Mouse (Mus musculus) forebrain, embryonic 10.5 days (tissue): ENCODE measurements at regions not wholly inside any gene's neighbourhood (a gene's known extent, or its start where the extent isn't known, plus 50 kb on each side); places are given as distances from the start of the nearest gene placed in this dataset.
A peak's percentile ranks its signal among the peaks of the same experiment; 100 is the strongest.

Source experiments
- DNase-seq: peaks from one replicate; pipeline ENCODE4 v3.0.0-alpha.2; 2017; ENCODE audit warnings: low spot score; ENCODE audit errors: extremely low spot score
- H3K27ac ChIP-seq: fragments of 300-500 bp; sonication (generic); 2 replicates; pipeline ENCODE4 v1.5.1; 2016; ENCODE audit warnings: mild to moderate bottlenecking
- H3K27me3 ChIP-seq: fragments of 300-500 bp; sonication (generic); 2 replicates; pipeline ENCODE4 v1.6.1; 2016; ENCODE audit warnings: mild to moderate bottlenecking; ENCODE audit not compliant: poor library complexity, severe bottlenecking
- H3K36me3 ChIP-seq: fragments of 300-500 bp; sonication (generic); replicated peaks from 2 replicates; pipeline ENCODE4 v1.6.1; 2016; ENCODE audit warnings: mild to moderate bottlenecking, moderate library complexity
- H3K4me1 ChIP-seq: fragments of 300-500 bp; sonication (generic); 2 replicates; pipeline ENCODE4 v1.6.1; 2016
- H3K4me3 ChIP-seq: fragments of 300-500 bp; sonication (generic); 2 replicates; pipeline ENCODE4 v1.5.1; 2016; ENCODE audit warnings: mild to moderate bottlenecking, moderate library complexity
- H3K9me3 ChIP-seq: fragments of 300-500 bp; sonication (generic); 2 replicates; pipeline ENCODE4 v1.6.1; 2016; ENCODE audit warnings: mild to moderate bottlenecking, moderate library complexity
- WGBS: fragments of 180-500 bp; shearing (Covaris S2); methylation state at CpG from one replicate; pipeline ENCODE4 v1.1.7; 2016; 5-methylcytosine and 5-hydroxymethylcytosine counted together

DNA sequence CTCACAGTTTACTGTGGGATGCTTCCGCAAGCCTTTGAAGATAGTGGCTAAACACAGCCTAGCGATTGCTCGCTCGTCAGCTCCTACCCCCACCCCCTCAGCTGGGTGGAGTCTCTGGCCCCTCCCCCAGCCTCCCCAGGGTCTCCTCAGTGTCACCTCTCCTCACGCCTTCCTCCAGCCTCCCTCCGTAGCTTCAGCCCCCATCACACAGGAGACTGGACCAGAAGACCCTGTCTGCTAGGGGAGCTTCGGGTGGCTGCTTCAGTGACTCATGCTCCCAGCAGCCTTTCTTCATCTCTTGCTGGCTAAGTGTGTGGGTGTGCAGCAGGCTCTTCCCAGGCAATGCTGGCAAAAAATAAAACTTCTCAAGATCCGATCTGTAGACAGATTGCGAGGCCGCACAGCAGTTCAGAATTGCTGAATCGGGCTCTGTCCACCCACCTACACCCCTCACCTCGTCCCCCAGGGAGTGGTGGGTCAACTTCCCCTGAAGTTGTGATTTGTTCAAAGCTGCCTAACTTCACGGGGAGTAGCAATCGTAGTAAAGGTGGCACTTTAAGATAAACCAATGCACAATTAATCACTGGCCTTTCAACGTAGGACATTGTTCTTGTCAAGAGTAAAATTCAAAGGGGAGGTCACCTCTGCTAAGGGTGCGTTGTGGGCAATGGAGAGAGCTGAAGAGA, 61.2 kb upstream of the Ankrd28 start:
- H3K27ac ChIP-seq = peak overlapping the region; percentile 82
- peaks cover 11% of the 10 kb centered on the region; the same call in 1 of the 2 replicates for H3K27me3 ChIP-seq

DNA sequence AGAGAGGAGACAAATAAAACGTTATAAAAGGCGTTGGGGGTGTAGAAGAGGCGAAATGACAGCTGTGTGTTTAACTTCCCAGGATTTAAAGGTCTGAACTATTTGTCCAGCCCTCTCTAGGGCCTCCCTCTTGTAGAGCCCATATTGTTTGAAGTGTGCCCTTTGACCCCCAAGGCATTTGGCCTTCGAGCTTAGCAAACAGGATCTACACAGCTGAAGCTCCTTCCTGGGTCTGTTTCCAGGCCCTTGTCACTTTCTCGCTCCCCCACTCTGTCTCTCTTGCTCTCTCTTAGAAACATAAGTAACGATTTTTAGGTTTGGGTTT, 61.7 kb upstream of the Ankrd28 start:
- WGBS = 4% methylated on average over 6 of the region's 6 CpGs
- Histone ChIP-seq H3K27me3 (peaks cover 11% of the 10 kb centered on the region; the same call in 1 of the 2 replicates), H3K27ac (peak overlapping the region; percentile 82)

More for the DNA sequence above, 61.2 kb upstream of the Ankrd28 start:
- Histone ChIP-seq H3K4me3 (peak overlapping the region; percentile 39), H3K4me1 (peaks cover 28% of the 10 kb centered on the region), H3K9me3 (no peaks in the 10 kb centered on the region), H3K36me3 (no peaks in the 10 kb centered on the region)
- WGBS = 5% methylated on average over 16 of the region's 16 CpGs
- peak; percentile 55 for DNase-seq

DNA sequence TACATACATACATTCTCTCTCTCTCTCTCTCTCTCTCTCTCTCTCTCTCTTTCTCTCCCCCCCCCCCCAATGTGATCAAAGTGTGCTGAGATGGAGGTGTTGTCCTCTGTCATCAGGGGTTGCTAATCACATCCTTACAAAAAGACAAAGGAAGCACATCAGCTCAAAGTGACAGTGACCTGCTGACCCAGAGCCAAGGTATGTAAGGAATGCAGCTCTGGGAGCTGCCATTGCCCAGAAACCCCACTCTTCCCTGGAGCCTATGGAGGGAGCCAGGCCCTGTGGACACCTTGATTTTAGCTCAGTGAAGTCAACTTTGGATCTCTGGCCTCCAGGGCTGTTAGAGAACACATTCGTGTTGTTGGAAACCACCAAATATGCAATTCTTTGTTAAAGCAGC, 66.0 kb upstream of the Ankrd28 start:
- Histone ChIP-seq H3K4me1 (peaks cover 43% of the 10 kb centered on the region), H3K27me3 (peaks cover 8% of the 10 kb centered on the region; the same call in 1 of the 2 replicates), H3K4me3 (no peak overlapping the region), H3K9me3 (no peaks in the 10 kb centered on the region), H3K36me3 (no peaks in the 10 kb centered on the region), H3K27ac (no peak overlapping the region)
- WGBS = 68% methylated on average over 1 of the region's 1 CpGs
- no peak for DNase-seq

More for the DNA sequence above, 61.7 kb upstream of the Ankrd28 start:
- DNase-seq = peak; percentile 54
- Histone ChIP-seq H3K36me3 (no peaks in the 10 kb centered on the region), H3K4me1 (peaks cover 32% of the 10 kb centered on the region), H3K4me3 (peak overlapping the region; percentile 39; the same call in 1 of the 2 replicates), H3K9me3 (no peaks in the 10 kb centered on the region)

- Histone ChIP-seq H3K4me1 (peaks cover 46% of the 10 kb centered on the region), H3K27ac (peak overlapping the region; percentile 48; the same call in 1 of the 2 replicates), H3K4me3 (no peak overlapping the region), H3K36me3 (no peaks in the 10 kb centered on the region), H3K27me3 (peaks cover 5% of the 10 kb centered on the region; the same call in 1 of the 2 replicates), H3K9me3 (no peaks in the 10 kb centered on the region)
- DNase-seq = no peak
- 83% methylated on average over 8 of the region's 8 CpGs for WGBS
Measured at GRCm38 (mm10) chr14:31899504-31899903, 69.1 kb upstream of the Ankrd28 start.

GRCm38 (mm10) chr14:31899906-31900305, 69.5 kb upstream of the Ankrd28 start:
- WGBS = 83% methylated on average over 4 of the region's 4 CpGs
- no peaks in the 10 kb centered on the region for H3K36me3 ChIP-seq
- no peak overlapping the region for H3K4me3 ChIP-seq
- peaks cover under 1% of the 10 kb centered on the region; the same call in 1 of the 2 replicates for H3K27me3 ChIP-seq
- H3K27ac ChIP-seq = peak overlapping the region; percentile 48; the same call in 1 of the 2 replicates
- H3K4me1 ChIP-seq = peaks cover 46% of the 10 kb centered on the region
- no peaks in the 10 kb centered on the region for H3K9me3 ChIP-seq
- no peak for DNase-seq

DNA sequence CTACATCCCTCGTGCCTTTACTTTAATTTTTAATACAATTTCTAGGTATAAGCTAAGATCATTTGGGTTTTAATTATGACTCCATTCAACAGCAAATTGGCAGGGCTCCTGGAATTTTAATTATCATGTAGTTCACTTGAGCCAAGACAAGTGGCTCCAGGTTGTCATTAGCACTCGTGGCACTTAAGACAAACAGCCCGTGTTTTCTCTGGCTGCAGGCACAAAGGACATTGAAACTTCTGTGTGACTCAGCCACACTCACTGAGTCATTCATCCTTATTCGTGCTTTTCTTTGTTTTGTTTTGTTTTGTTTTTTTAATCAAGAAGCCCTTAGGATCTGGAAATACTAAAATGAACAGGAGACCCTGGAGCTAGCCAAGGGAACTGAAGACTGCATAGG, 71.5 kb upstream of the Ankrd28 start:
- 37% methylated on average over 4 of the region's 4 CpGs for WGBS
- H3K36me3 ChIP-seq = no peaks in the 10 kb centered on the region
- H3K9me3 ChIP-seq = no peaks in the 10 kb centered on the region
- no peak for DNase-seq
- H3K4me3 ChIP-seq = no peak overlapping the region
- H3K27ac ChIP-seq = peak overlapping the region; percentile 32; the same call in 1 of the 2 replicates
- H3K27me3 ChIP-seq = no peaks in the 10 kb centered on the region
- peaks cover 39% of the 10 kb centered on the region for H3K4me1 ChIP-seq

DNA sequence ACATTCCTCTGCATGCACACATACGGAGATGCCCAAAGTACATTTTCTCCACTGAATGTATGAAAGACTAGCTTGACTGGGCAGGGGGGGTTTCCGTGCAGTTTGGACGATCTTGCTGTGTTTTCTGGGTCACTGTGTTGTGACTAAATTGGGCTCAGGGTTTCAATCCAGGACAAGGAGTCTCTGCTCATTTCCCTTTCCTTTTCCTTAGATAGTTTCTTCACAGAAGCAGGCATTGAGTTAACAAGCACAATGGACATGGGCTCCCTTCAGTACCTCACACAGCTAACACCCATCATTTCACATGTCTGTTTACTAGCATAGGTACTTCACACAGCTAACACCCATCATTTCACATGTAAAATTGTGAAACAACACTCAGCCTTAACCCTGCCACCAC, 73.2 kb upstream of the Ankrd28 start:
- DNase-seq = no peak
- Histone ChIP-seq H3K36me3 (no peaks in the 10 kb centered on the region), H3K27me3 (no peaks in the 10 kb centered on the region), H3K4me3 (no peak overlapping the region), H3K9me3 (no peaks in the 10 kb centered on the region), H3K27ac (no peak overlapping the region), H3K4me1 (peaks cover 38% of the 10 kb centered on the region)
- WGBS = 88% methylated on average over 3 of the region's 3 CpGs

GRCm38 (mm10) chr14:31908591-31908990, 78.1 kb upstream of the Ankrd28 start:
- H3K27me3 ChIP-seq = no peaks in the 10 kb centered on the region
- H3K9me3 ChIP-seq = peaks cover 4% of the 10 kb centered on the region; the same call in 1 of the 2 replicates
- WGBS = 76% methylated on average over 7 of the region's 7 CpGs
- H3K36me3 ChIP-seq = no peaks in the 10 kb centered on the region
- H3K27ac ChIP-seq = no peak overlapping the region
- DNase-seq = no peak
- no peaks in the 10 kb centered on the region for H3K4me1 ChIP-seq
- H3K4me3 ChIP-seq = no peak overlapping the region

DNA sequence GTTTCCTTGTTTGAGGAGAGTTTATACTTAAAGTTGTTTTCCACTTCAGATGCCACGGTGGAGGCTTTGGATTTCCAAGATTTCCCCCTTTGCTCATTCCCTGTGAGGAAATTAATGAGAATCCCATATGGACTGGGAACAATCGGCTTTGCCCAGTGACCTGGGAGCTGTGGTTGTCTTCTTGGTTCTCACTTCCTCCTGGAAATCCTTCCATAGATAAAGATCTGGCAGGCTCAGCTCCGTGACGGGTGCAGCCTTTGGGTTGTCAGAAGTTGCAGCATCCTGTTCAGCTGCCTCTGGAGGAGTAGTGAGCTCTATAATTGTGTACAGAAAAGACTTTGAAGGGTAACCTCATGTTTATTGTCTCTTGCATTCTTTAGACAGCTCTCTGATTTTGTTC, 78.8 kb upstream of the Ankrd28 start:
- Histone ChIP-seq H3K27ac (no peak overlapping the region), H3K9me3 (peaks cover 4% of the 10 kb centered on the region; the same call in 1 of the 2 replicates), H3K4me1 (no peaks in the 10 kb centered on the region), H3K36me3 (no peaks in the 10 kb centered on the region), H3K27me3 (no peaks in the 10 kb centered on the region), H3K4me3 (no peak overlapping the region)
- DNase-seq = no peak
- WGBS = 83% methylated on average over 4 of the region's 4 CpGs

DNA sequence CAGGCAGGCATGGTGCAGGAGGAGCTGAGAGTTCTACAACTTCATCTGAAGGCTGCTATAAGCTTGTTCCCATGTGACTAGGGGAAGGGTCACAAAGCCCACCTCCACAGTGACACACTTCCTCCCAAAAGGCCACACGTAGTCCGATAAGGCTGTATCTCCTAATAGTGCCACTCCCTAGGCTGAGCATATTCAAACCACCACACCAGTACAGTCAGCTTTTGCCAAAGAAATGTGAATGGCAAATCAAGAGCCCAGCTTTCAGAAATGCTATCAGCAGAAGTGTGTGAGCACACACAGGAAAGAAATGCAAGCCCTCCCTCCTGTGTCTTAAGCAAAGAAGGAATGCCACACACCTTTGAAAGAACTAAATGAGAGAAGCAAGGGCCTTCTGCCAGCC, 80.4 kb upstream of the Ankrd28 start:
- Histone ChIP-seq H3K36me3 (no peaks in the 10 kb centered on the region), H3K4me1 (no peaks in the 10 kb centered on the region), H3K27me3 (no peaks in the 10 kb centered on the region), H3K9me3 (peaks cover 4% of the 10 kb centered on the region; the same call in 1 of the 2 replicates), H3K27ac (no peak overlapping the region), H3K4me3 (no peak overlapping the region)
- WGBS = 91% methylated on average over 2 of the region's 2 CpGs
- no peak for DNase-seq

GRCm38 (mm10) chr14:31918461-31918860, 88.0 kb upstream of the Ankrd28 start:
- Histone ChIP-seq H3K9me3 (peaks cover 28% of the 10 kb centered on the region), H3K27ac (no peak overlapping the region), H3K4me1 (no peaks in the 10 kb centered on the region), H3K4me3 (no peak overlapping the region), H3K27me3 (no peaks in the 10 kb centered on the region), H3K36me3 (no peaks in the 10 kb centered on the region)
- 89% methylated on average over 4 of the region's 4 CpGs for WGBS
- DNase-seq = no peak

GRCm38 (mm10) chr14:31918921-31919320, 88.5 kb upstream of the Ankrd28 start:
- H3K4me1 ChIP-seq = no peaks in the 10 kb centered on the region
- no peak overlapping the region for H3K4me3 ChIP-seq
- H3K27me3 ChIP-seq = no peaks in the 10 kb centered on the region
- peaks cover 30% of the 10 kb centered on the region for H3K9me3 ChIP-seq
- 97% methylated on average over 1 of the region's 1 CpGs for WGBS
- DNase-seq = no peak
- H3K27ac ChIP-seq = no peak overlapping the region
- 0 out of 2 replicates have a peak, but pooled peaks cover under 1% of the 10 kb centered on the region for H3K36me3 ChIP-seq

- Histone ChIP-seq H3K4me1 (peaks cover 39% of the 10 kb centered on the region), H3K27ac (0 out of 2 replicates have a peak overlapping the region, but pooled peaks have one; percentile 36), H3K4me3 (no peak overlapping the region), H3K36me3 (no peaks in the 10 kb centered on the region), H3K27me3 (no peaks in the 10 kb centered on the region), H3K9me3 (peaks cover 8% of the 10 kb centered on the region; the same call in 1 of the 2 replicates)
- WGBS = 63% methylated on average over 12 of the region's 12 CpGs
- no peak for DNase-seq
Measured at GRCm38 (mm10) chr14:31929161-31929707, 98.8 kb upstream of the Ankrd28 start.
